Mouse (Mus musculus): ENCODE data around the gene Sms. TPM values are rescaled to one million over a fixed set of nuclear protein-coding genes. Genes with fewer than 3 reads are reported as not detected.

Sms gene
- polyA plus RNA-seq, 1 experiment from 2014 or later: 33.7 TPM

GRCm38 (mm10) chrX:157415212-157415611 is 76.9 kb downstream of the Sms start, which contains the start of gene Phex:
TSS of gene Phex (minus strand) at chrX:157415312.
- H3K4me1 ChIP-seq (ENCODE audit: control insufficient read depth, insufficient read depth, low read length): no peaks in the 10 kb centered on the region
- H3K9ac ChIP-seq (ENCODE audit: low read length): no peak within 1 kb of the TSS
- H3K4me3 ChIP-seq (ENCODE audit: low read length): no peak within 1 kb of the TSS
- no peaks in the 10 kb centered on the region for H3K27me3 ChIP-seq (ENCODE audit: control insufficient read depth, insufficient read depth, low read length)
- ATAC-seq (replicated peaks; ENCODE audit: extremely low read depth, insufficient read depth, low FRiP score): no peak
- WGBS: 50% methylated on average over 5 of the region's 5 CpGs
- H3K9me3 ChIP-seq (replicated peaks; ENCODE audit: control insufficient read depth, low read length): no peaks in the 10 kb centered on the region
- H3K36me3 ChIP-seq (ENCODE audit: control insufficient read depth, insufficient read depth): no peaks in the 10 kb centered on the region
- no peak within 1 kb of the TSS for H3K4me2 ChIP-seq (ENCODE audit: low read depth, low read length)
- H3K27ac ChIP-seq (ENCODE audit: low read length): no peak within 1 kb of the TSS

GRCm38 (mm10) chrX:157404919-157405318 is 87.2 kb downstream of the Sms start:
- Histone ChIP-seq H3K9me3 (replicated peaks; ENCODE audit: control insufficient read depth, low read length) (no peaks in the 10 kb centered on the region), H3K36me3 (ENCODE audit: control insufficient read depth, insufficient read depth) (no peaks in the 10 kb centered on the region), H3K27ac (ENCODE audit: low read length) (no peak overlapping the region), H3K4me2 (ENCODE audit: low read depth, low read length) (no peak overlapping the region), H3K27me3 (ENCODE audit: control insufficient read depth, insufficient read depth, low read length) (no peaks in the 10 kb centered on the region), H3K4me3 (ENCODE audit: low read length) (no peak overlapping the region), H3K9ac (ENCODE audit: low read length) (no peak overlapping the region), H3K4me1 (ENCODE audit: control insufficient read depth, insufficient read depth, low read length) (no peaks in the 10 kb centered on the region)
- 59% methylated on average over 6 of the region's 6 CpGs for WGBS
- ATAC-seq (replicated peaks; ENCODE audit: extremely low read depth, insufficient read depth, low FRiP score): no peak

Other genes with a start within 250 kb of the Sms start
- 0.25 and 0.49 TPM in 2 replicates for gene Phex, start 77.0 kb downstream of the Sms start, polyA plus RNA-seq (2015; fragmentation: Nextera tagmentation; extraction: Ambion mirVana)
- gene Yy2, start 76.7 kb upstream of the Sms start, polyA plus RNA-seq (2015; fragmentation: Nextera tagmentation; extraction: Ambion mirVana): 1.6 and 2.4 TPM in 2 replicates
- gene Mbtps2, start 106.4 kb upstream of the Sms start, polyA plus RNA-seq (2015; fragmentation: Nextera tagmentation; extraction: Ambion mirVana): 13.1 and 14.1 TPM in 2 replicates
- gene Smpx, start 206.6 kb upstream of the Sms start, polyA plus RNA-seq (2015; fragmentation: Nextera tagmentation; extraction: Ambion mirVana): 745 and 790 TPM in 2 replicates

All from heart, embryonic 16.5 days (tissue).